Mouse (Mus musculus) G1E-ER4 (cell line): ENCODE data around the gene B3gnt6. TPM values are rescaled to one million over a fixed set of nuclear protein-coding genes. Genes with fewer than 3 reads are reported as not detected.

Source experiments
- GATA1 ChIP-seq: IDR thresholded peaks from one replicate; pipeline ENCODE4 v1.8.0; 2012; ENCODE audit warnings: low read length, inconsistent platforms
- polyA plus RNA-seq: library from polyadenylated mRNA; stranded (reverse); fragments of >175 nt; gene quantifications from 2 replicates; pipeline ENCODE4 v1.2.3, GENCODE M21; 2012

Gene B3gnt6
- polyA plus RNA-seq: 0.14 and 0.17 TPM in 2 replicates

GRCm38 (mm10) chr7:98199381-98199780 lies at the start of gene B3gnt6:
B3gnt6 (minus strand) TSS chr7:98199481.
- TF ChIP-seq GATA1: no peak

- no peak for TF ChIP-seq GATA1
Measured at GRCm38 (mm10) chr7:98236686-98237359, 37.5 kb upstream of the B3gnt6 start.

- TF ChIP-seq GATA1: no peak
Measured at GRCm38 (mm10) chr7:98223796-98224195, 24.5 kb upstream of the B3gnt6 start.

GRCm38 (mm10) chr7:98216713-98217112 lies 17.4 kb upstream of the B3gnt6 start:
- no peak for TF ChIP-seq GATA1

GRCm38 (mm10) chr7:98202946-98203345 lies 3.7 kb upstream of the B3gnt6 start:
- no peak for TF ChIP-seq GATA1

- TF ChIP-seq GATA1: no peak
Measured at GRCm38 (mm10) chr7:98201493-98202028, 2.3 kb upstream of the B3gnt6 start.

GRCm38 (mm10) chr7:98200396-98200795 lies 1.1 kb upstream of the B3gnt6 start:
- TF ChIP-seq GATA1: no peak

- TF ChIP-seq GATA1: no peak
Measured at GRCm38 (mm10) chr7:98195151-98195801, 4.0 kb downstream of the B3gnt6 start.

- no peak for TF ChIP-seq GATA1
Measured at GRCm38 (mm10) chr7:98194026-98194792, 5.1 kb downstream of the B3gnt6 start.

GRCm38 (mm10) chr7:98193515-98194025 lies 5.7 kb downstream of the B3gnt6 start:
- no peak for TF ChIP-seq GATA1

GRCm38 (mm10) chr7:98191571-98192250 lies 7.6 kb downstream of the B3gnt6 start:
- TF ChIP-seq GATA1: no peak

- no peak for TF ChIP-seq GATA1
Measured at GRCm38 (mm10) chr7:98190578-98190977, 8.7 kb downstream of the B3gnt6 start.

GRCm38 (mm10) chr7:98189745-98190144 lies 9.5 kb downstream of the B3gnt6 start:
- TF ChIP-seq GATA1: no peak

GRCm38 (mm10) chr7:98188680-98189079 lies 10.6 kb downstream of the B3gnt6 start:
- no peak for TF ChIP-seq GATA1

- TF ChIP-seq GATA1: no peak
Measured at GRCm38 (mm10) chr7:98188238-98188637, 11.0 kb downstream of the B3gnt6 start.
